Mouse (Mus musculus): ENCODE data around the gene Zfp583. TPM values are rescaled to one million over a fixed set of nuclear protein-coding genes. Genes with fewer than 3 reads are reported as not detected.
"Not testable (repeated sequence)": the region's sequence is repeated elsewhere in the genome, so short reads cannot be mapped to it uniquely, and the experiment has no call there.

The Zfp583 gene
- polyA plus RNA-seq, 1 experiment from 2014 or later, result 18.2 TPM

- ATAC-seq (ENCODE audit: low FRiP score) (no peak), DNase-seq (ENCODE audit: low spot score) (no peak)
- Histone ChIP-seq H3K9ac (peak overlapping the region; percentile 72), H3K9me3 (ENCODE audit: control insufficient read depth, low read length) (no peaks in the 10 kb centered on the region), H3K4me1 (replicated peaks; ENCODE audit: control insufficient read depth, insufficient read depth, low read length) (peaks cover 14% of the 10 kb centered on the region; the same call in 1 of the 2 replicates), H3K4me3 (replicated peaks; ENCODE audit: low read length) (peak overlapping the region; percentile 42), H3K27ac (peak overlapping the region; percentile 96), H3K27me3 (ENCODE audit: control insufficient read depth, insufficient read depth, low read length) (no peaks in the 10 kb centered on the region), H3K4me2 (replicated peaks) (peak overlapping the region; percentile 65), H3K36me3 (replicated peaks; ENCODE audit: control insufficient read depth, insufficient read depth) (no peaks in the 10 kb centered on the region)
- WGBS, result 29% methylated on average over 7 of the region's 7 CpGs
These were observed 30.7 kb upstream of the Zfp583 start for GRCm38 (mm10) chr7:6361756-6362155.

GRCm38 (mm10) chr7:6360477-6361060 is 29.5 kb upstream of the Zfp583 start:
- no peak overlapping the region for H3K4me3 ChIP-seq (replicated peaks; ENCODE audit: low read length)
- peaks cover 14% of the 10 kb centered on the region; the same call in 1 of the 2 replicates for H3K4me1 ChIP-seq (replicated peaks; ENCODE audit: control insufficient read depth, insufficient read depth, low read length)
- no peak overlapping the region for H3K9ac ChIP-seq
- no peak overlapping the region for H3K27ac ChIP-seq
- WGBS, result 21% methylated on average over 9 of the region's 9 CpGs
- H3K27me3 ChIP-seq (ENCODE audit: control insufficient read depth, insufficient read depth, low read length), result no peaks in the 10 kb centered on the region
- H3K36me3 ChIP-seq (replicated peaks; ENCODE audit: control insufficient read depth, insufficient read depth), result no peaks in the 10 kb centered on the region
- ATAC-seq (ENCODE audit: low FRiP score) (no peak), DNase-seq (ENCODE audit: low spot score) (no peak)
- H3K9me3 ChIP-seq (ENCODE audit: control insufficient read depth, low read length), result no peaks in the 10 kb centered on the region
- no peak overlapping the region for H3K4me2 ChIP-seq (replicated peaks)

GRCm38 (mm10) chr7:6358937-6359590 is 28.0 kb upstream of the Zfp583 start:
- Histone ChIP-seq H3K4me3 (replicated peaks; ENCODE audit: low read length) (no peak overlapping the region), H3K27me3 (ENCODE audit: control insufficient read depth, insufficient read depth, low read length) (no peaks in the 10 kb centered on the region), H3K9me3 (ENCODE audit: control insufficient read depth, low read length) (no peaks in the 10 kb centered on the region), H3K9ac (no peak overlapping the region), H3K4me1 (replicated peaks; ENCODE audit: control insufficient read depth, insufficient read depth, low read length) (peaks cover 7% of the 10 kb centered on the region; the same call in 1 of the 2 replicates), H3K36me3 (replicated peaks; ENCODE audit: control insufficient read depth, insufficient read depth) (peaks cover 9% of the 10 kb centered on the region; the same call in 1 of the 2 replicates), H3K27ac (no peak overlapping the region), H3K4me2 (replicated peaks) (no peak overlapping the region)
- DNase-seq (ENCODE audit: low spot score) (peak; percentile 90), ATAC-seq (ENCODE audit: low FRiP score) (no peak)
- 52% methylated on average over 10 of the region's 10 CpGs for WGBS

- Histone ChIP-seq H3K9me3 (ENCODE audit: control insufficient read depth, low read length) (no peaks in the 10 kb centered on the region), H3K4me2 (replicated peaks) (no peak overlapping the region), H3K4me1 (replicated peaks; ENCODE audit: control insufficient read depth, insufficient read depth, low read length) (0 out of 2 replicates have a peak, but pooled peaks cover 5% of the 10 kb centered on the region), H3K27me3 (ENCODE audit: control insufficient read depth, insufficient read depth, low read length) (no peaks in the 10 kb centered on the region), H3K4me3 (replicated peaks; ENCODE audit: low read length) (no peak overlapping the region), H3K27ac (no peak overlapping the region), H3K36me3 (replicated peaks; ENCODE audit: control insufficient read depth, insufficient read depth) (peaks cover 18% of the 10 kb centered on the region), H3K9ac (no peak overlapping the region)
- ATAC-seq (ENCODE audit: low FRiP score) (no peak), DNase-seq (ENCODE audit: low spot score) (no peak)
- 85% methylated on average over 2 of the region's 2 CpGs for WGBS
These were observed 27.0 kb upstream of the Zfp583 start for GRCm38 (mm10) chr7:6358121-6358520.

GRCm38 (mm10) chr7:6344124-6344523 is 13.0 kb upstream of the Zfp583 start:
- H3K4me3 ChIP-seq (replicated peaks; ENCODE audit: low read length), result peak overlapping the region; percentile 65
- H3K27ac ChIP-seq, result no peak overlapping the region
- H3K4me2 ChIP-seq (replicated peaks), result peak overlapping the region; percentile 54
- H3K9me3 ChIP-seq (ENCODE audit: control insufficient read depth, low read length), result no peaks in the 10 kb centered on the region
- peak; percentile 53 for ATAC-seq (ENCODE audit: low FRiP score)
- H3K27me3 ChIP-seq (ENCODE audit: control insufficient read depth, insufficient read depth, low read length), result no peaks in the 10 kb centered on the region
- peaks cover 5% of the 10 kb centered on the region; the same call in 1 of the 2 replicates for H3K4me1 ChIP-seq (replicated peaks; ENCODE audit: control insufficient read depth, insufficient read depth, low read length)
- peak overlapping the region; percentile 70 for H3K9ac ChIP-seq
- no peak for DNase-seq (ENCODE audit: low spot score)
- WGBS, result 29% methylated on average over 10 of the region's 10 CpGs
- no peaks in the 10 kb centered on the region; the same call in 1 of the 2 replicates for H3K36me3 ChIP-seq (replicated peaks; ENCODE audit: control insufficient read depth, insufficient read depth)

- Histone ChIP-seq H3K9me3 (ENCODE audit: control insufficient read depth, low read length) (no peaks in the 10 kb centered on the region), H3K9ac (peak within 1 kb of the TSS; percentile 70), H3K4me1 (replicated peaks; ENCODE audit: control insufficient read depth, insufficient read depth, low read length) (peaks cover 5% of the 10 kb centered on the region; the same call in 1 of the 2 replicates), H3K27me3 (ENCODE audit: control insufficient read depth, insufficient read depth, low read length) (no peaks in the 10 kb centered on the region), H3K4me2 (replicated peaks) (peak within 1 kb of the TSS; percentile 54), H3K4me3 (replicated peaks; ENCODE audit: low read length) (peak within 1 kb of the TSS; percentile 65), H3K36me3 (replicated peaks; ENCODE audit: control insufficient read depth, insufficient read depth) (no peaks in the 10 kb centered on the region; the same call in 1 of the 2 replicates), H3K27ac (peak within 1 kb of the TSS; percentile 91)
- under 1% methylated on average over 26 of the region's 26 CpGs for WGBS
- peak; percentile 87 for DNase-seq (ENCODE audit: low spot score)
- peak; percentile 92 for ATAC-seq (ENCODE audit: low FRiP score)
These were observed 12.5 kb upstream of the Zfp583 start, which contains the start of gene Gm3854 for GRCm38 (mm10) chr7:6343501-6344071. Gm3854 (plus strand) TSS chr7:6343759.

- Histone ChIP-seq H3K9me3 (ENCODE audit: control insufficient read depth, low read length) (no peaks in the 10 kb centered on the region), H3K27ac (no peak overlapping the region), H3K4me1 (replicated peaks; ENCODE audit: control insufficient read depth, insufficient read depth, low read length) (peaks cover 5% of the 10 kb centered on the region; the same call in 1 of the 2 replicates), H3K36me3 (replicated peaks; ENCODE audit: control insufficient read depth, insufficient read depth) (no peaks in the 10 kb centered on the region), H3K9ac (no peak overlapping the region), H3K4me2 (replicated peaks) (no peak overlapping the region), H3K4me3 (replicated peaks; ENCODE audit: low read length) (no peak overlapping the region), H3K27me3 (ENCODE audit: control insufficient read depth, insufficient read depth, low read length) (no peaks in the 10 kb centered on the region)
- no peak for DNase-seq (ENCODE audit: low spot score)
- WGBS, result 88% methylated on average over 5 of the region's 5 CpGs
- ATAC-seq (ENCODE audit: low FRiP score), result no peak
These were observed 8.8 kb upstream of the Zfp583 start for GRCm38 (mm10) chr7:6339865-6340264.

GRCm38 (mm10) chr7:6330458-6331232 is 440 bp downstream of the Zfp583 start:
- Histone ChIP-seq H3K27ac (peak overlapping the region; percentile 90), H3K36me3 (replicated peaks; ENCODE audit: control insufficient read depth, insufficient read depth) (peaks cover 30% of the 10 kb centered on the region), H3K9me3 (ENCODE audit: control insufficient read depth, low read length) (no peaks in the 10 kb centered on the region), H3K9ac (peak overlapping the region; percentile 88), H3K4me1 (replicated peaks; ENCODE audit: control insufficient read depth, insufficient read depth, low read length) (peaks cover 9% of the 10 kb centered on the region; the same call in 1 of the 2 replicates), H3K4me3 (replicated peaks; ENCODE audit: low read length) (peak overlapping the region; percentile 61), H3K4me2 (replicated peaks) (peak overlapping the region; percentile 69), H3K27me3 (ENCODE audit: control insufficient read depth, insufficient read depth, low read length) (no peaks in the 10 kb centered on the region)
- 13% methylated on average over 23 of the region's 23 CpGs for WGBS
- ATAC-seq (ENCODE audit: low FRiP score), result peak; percentile 86
- peak; percentile 46 for DNase-seq (ENCODE audit: low spot score)

- H3K27me3 ChIP-seq (ENCODE audit: control insufficient read depth, insufficient read depth, low read length); ATAC-seq (ENCODE audit: low FRiP score); H3K27ac ChIP-seq; H3K9ac ChIP-seq; H3K4me1 ChIP-seq (replicated peaks; ENCODE audit: control insufficient read depth, insufficient read depth, low read length); DNase-seq (ENCODE audit: low spot score); H3K4me2 ChIP-seq (replicated peaks); H3K4me3 ChIP-seq (replicated peaks; ENCODE audit: low read length): not testable (repeated sequence)
- 82% methylated on average over 11 of the region's 11 CpGs for WGBS
- H3K36me3 ChIP-seq (replicated peaks; ENCODE audit: control insufficient read depth, insufficient read depth), result peaks cover 80% of the 10 kb centered on the region
- H3K9me3 ChIP-seq (ENCODE audit: control insufficient read depth, low read length), result peaks cover 13% of the 10 kb centered on the region
These were observed 30.3 kb downstream of the Zfp583 start for GRCm38 (mm10) chr7:6300796-6301195.
